Mouse (Mus musculus): ENCODE measurements at regions not wholly inside any gene's neighbourhood (a gene's known extent, or its start where the extent isn't known, plus 50 kb on each side); places are given as distances from the start of the nearest gene placed in this dataset.

- Histone ChIP-seq H3K36me3 (ENCODE audit: control insufficient read depth, insufficient read depth, low read length) (no peaks in the 10 kb centered on the region), H3K9ac (ENCODE audit: low read depth, low read length) (no peak overlapping the region), H3K4me3 (no peak overlapping the region), H3K4me1 (ENCODE audit: control insufficient read depth, insufficient read depth, low read length) (peaks cover 2% of the 10 kb centered on the region; the same call in 1 of the 2 replicates), H3K27ac (no peak overlapping the region), H3K27me3 (ENCODE audit: control insufficient read depth, insufficient read depth, low read length) (no peaks in the 10 kb centered on the region), H3K79me2 (replicated peaks; ENCODE audit: control insufficient read depth, insufficient read depth, low read length) (no peaks in the 10 kb centered on the region)
- intact Hi-C loops (cut with DNase I) = no loop called here
- no peak for DNase-seq
- 2% methylated on average over 2 of the region's 2 CpGs for WGBS
- TF ChIP-seq EP300 (IDR thresholded peaks at IDR 0.05; ENCODE audit: insufficient read depth, low read depth, low read length) (no peak), POLR2A (IDR thresholded peaks at IDR 0.05; ENCODE audit: insufficient read depth, low read depth, low read length) (no peak), CTCF (IDR thresholded peaks at IDR 0.05) (no peak)
Measured at GRCm38 (mm10) chr9:86240287-86240686, 224.5 kb downstream of the Ube2cbp start.

DNA sequence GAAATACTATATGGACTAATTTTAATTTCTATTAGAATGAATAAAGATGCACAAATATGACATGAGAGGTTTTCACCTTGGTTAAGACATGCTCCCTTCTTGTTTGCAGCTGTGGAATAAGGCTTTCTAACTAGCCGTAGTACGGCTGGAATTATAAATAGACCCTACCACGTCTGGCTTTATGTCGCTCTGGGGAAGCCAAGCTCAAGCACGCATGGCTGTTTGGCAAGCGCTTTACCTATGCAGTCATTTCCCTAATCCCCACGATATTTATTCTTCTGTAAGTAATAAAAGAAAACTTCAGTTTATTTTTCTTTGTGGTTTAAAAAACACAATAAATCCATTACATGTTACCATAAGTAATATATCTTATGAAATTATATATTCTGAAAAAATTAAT is 223.9 kb downstream of the Ube2cbp start:
- no peaks in the 10 kb centered on the region for H3K79me2 ChIP-seq (replicated peaks; ENCODE audit: control insufficient read depth, insufficient read depth, low read length)
- no peak overlapping the region for H3K27ac ChIP-seq
- no peak overlapping the region for H3K9ac ChIP-seq (ENCODE audit: low read depth, low read length)
- intact Hi-C loops (cut with DNase I) = no loop called here
- no peak overlapping the region for H3K4me3 ChIP-seq
- H3K4me1 ChIP-seq (ENCODE audit: control insufficient read depth, insufficient read depth, low read length) = peaks cover 2% of the 10 kb centered on the region; the same call in 1 of the 2 replicates
- peak in 1 of 2 experiments; percentile 3 for DNase-seq
- 22% methylated on average over 7 of the region's 7 CpGs for WGBS
- no peaks in the 10 kb centered on the region for H3K27me3 ChIP-seq (ENCODE audit: control insufficient read depth, insufficient read depth, low read length)
- TF ChIP-seq CTCF (IDR thresholded peaks at IDR 0.05) = no peak
- TF ChIP-seq POLR2A (IDR thresholded peaks at IDR 0.05; ENCODE audit: insufficient read depth, low read depth, low read length) = no peak
- TF ChIP-seq EP300 (IDR thresholded peaks at IDR 0.05; ENCODE audit: insufficient read depth, low read depth, low read length) = no peak
- no peaks in the 10 kb centered on the region for H3K36me3 ChIP-seq (ENCODE audit: control insufficient read depth, insufficient read depth, low read length)

DNA sequence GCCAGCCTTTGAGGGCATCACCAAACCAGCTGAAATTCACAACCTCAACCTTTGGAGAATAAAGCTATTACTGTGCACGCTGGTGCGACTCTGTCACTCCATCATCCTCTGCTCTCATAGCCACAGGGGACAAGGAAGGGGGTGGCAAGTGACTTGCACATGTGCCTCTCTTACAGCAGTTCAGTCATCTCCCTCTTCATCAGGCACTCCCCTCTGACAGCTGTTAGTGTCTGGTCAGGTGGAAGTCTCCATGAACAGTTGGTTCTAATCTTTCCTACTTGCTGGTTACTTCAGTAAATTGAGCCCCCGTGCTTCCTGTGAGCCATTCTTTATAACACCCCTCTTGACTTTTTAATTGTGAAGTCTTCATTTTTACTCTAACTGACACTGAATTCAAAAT is 214.6 kb downstream of the Ube2cbp start:
- intact Hi-C loops (cut with DNase I) = no loop called here
- 84% methylated on average over 3 of the region's 3 CpGs for WGBS
- Histone ChIP-seq H3K27ac (no peak overlapping the region), H3K9ac (ENCODE audit: low read depth, low read length) (no peak overlapping the region), H3K36me3 (ENCODE audit: control insufficient read depth, insufficient read depth, low read length) (no peaks in the 10 kb centered on the region), H3K27me3 (ENCODE audit: control insufficient read depth, insufficient read depth, low read length) (no peaks in the 10 kb centered on the region), H3K4me3 (no peak overlapping the region), H3K4me1 (ENCODE audit: control insufficient read depth, insufficient read depth, low read length) (no peaks in the 10 kb centered on the region), H3K79me2 (replicated peaks; ENCODE audit: control insufficient read depth, insufficient read depth, low read length) (no peaks in the 10 kb centered on the region)
- no peak for TF ChIP-seq CTCF (IDR thresholded peaks at IDR 0.05)
- TF ChIP-seq POLR2A (IDR thresholded peaks at IDR 0.05; ENCODE audit: insufficient read depth, low read depth, low read length) = no peak
- no peak for TF ChIP-seq EP300 (IDR thresholded peaks at IDR 0.05; ENCODE audit: insufficient read depth, low read depth, low read length)
- DNase-seq = no peak

- 54% methylated on average over 1 of the region's 1 CpGs for WGBS
- H3K9ac ChIP-seq (ENCODE audit: low read depth, low read length) = no peak overlapping the region
- TF ChIP-seq CTCF (IDR thresholded peaks at IDR 0.05) (no peak), POLR2A (IDR thresholded peaks at IDR 0.05; ENCODE audit: insufficient read depth, low read depth, low read length) (no peak), EP300 (IDR thresholded peaks at IDR 0.05; ENCODE audit: insufficient read depth, low read depth, low read length) (no peak)
- no peaks in the 10 kb centered on the region for H3K36me3 ChIP-seq (ENCODE audit: control insufficient read depth, insufficient read depth, low read length)
- intact Hi-C loops (cut with DNase I) = no loop called here
- no peak overlapping the region for H3K27ac ChIP-seq
- H3K4me3 ChIP-seq = no peak overlapping the region
- H3K27me3 ChIP-seq (ENCODE audit: control insufficient read depth, insufficient read depth, low read length) = no peaks in the 10 kb centered on the region
- DNase-seq = no peak
- no peaks in the 10 kb centered on the region for H3K4me1 ChIP-seq (ENCODE audit: control insufficient read depth, insufficient read depth, low read length)
- no peaks in the 10 kb centered on the region for H3K79me2 ChIP-seq (replicated peaks; ENCODE audit: control insufficient read depth, insufficient read depth, low read length)
Measured at GRCm38 (mm10) chr9:86251331-86251730, 213.4 kb downstream of the Ube2cbp start.

All from heart, adult 2 months (tissue).